In genomic region chr11:102276411-102276915, GRCm38 (mm10) we compare ENCODE assay signal across 7 mouse cellular contexts. TPM values are rescaled to one million over a fixed set of nuclear protein-coding genes. Genes with fewer than 3 reads are reported as not detected.
DNase-seq lines count a peak whose midpoint lies in the region; ATAC-seq and TF ChIP-seq lines count a peak whose summit lies in the region.

No protein-coding gene starts in this region.

- 2% methylated on average over 33 of the region's 33 CpGs for WGBS in lung, embryonic 14.5 days
- 2% methylated on average over 33 of the region's 33 CpGs for WGBS in forebrain, embryonic 15.5 days
- WGBS in midbrain, embryonic 13.5 days = under 1% methylated on average over 33 of the region's 33 CpGs

- H3K27ac ChIP-seq in lung, embryonic 14.5 days (ENCODE audit: low read depth) = no peak overlapping the region
- no peak overlapping the region for H3K27ac ChIP-seq in brown adipose tissue, adult 24 weeks (replicated peaks; ENCODE audit: low read depth, low read length)
- H3K27ac ChIP-seq in forebrain, embryonic 15.5 days (replicated peaks) = no peak overlapping the region
- 0 out of 2 replicates have a peak overlapping the region, but pooled peaks have one; percentile 5 for H3K27ac ChIP-seq in midbrain, embryonic 13.5 days

- H3K36me3 ChIP-seq in lung, embryonic 14.5 days (ENCODE audit: insufficient read depth) = no peaks in the 10 kb centered on the region
- no peaks in the 10 kb centered on the region for H3K36me3 ChIP-seq in forebrain, embryonic 15.5 days
- H3K36me3 ChIP-seq in midbrain, embryonic 13.5 days = no peaks in the 10 kb centered on the region

- ATAC-seq in lung, embryonic 14.5 days (ENCODE audit: insufficient read depth) = peak; percentile 86
- 0 out of 2 replicates have a peak, but pooled peaks have one; percentile 48 for ATAC-seq in forebrain, embryonic 15.5 days (replicated peaks)
- peak; percentile 79 for ATAC-seq in midbrain, embryonic 13.5 days

- peak overlapping the region; percentile 38 for H3K4me3 ChIP-seq in lung, embryonic 14.5 days (ENCODE audit: low read depth, low read length)
- peak overlapping the region; percentile 23; the same call in 1 of the 2 replicates for H3K4me3 ChIP-seq in brown adipose tissue, adult 24 weeks (ENCODE audit: insufficient read depth, low read depth, low read length)
- peak overlapping the region; percentile 37 for H3K4me3 ChIP-seq in forebrain, embryonic 15.5 days
- peak overlapping the region; percentile 36 for H3K4me3 ChIP-seq in midbrain, embryonic 13.5 days (replicated peaks)

- DNase-seq in lung, embryonic 14.5 days = peak; percentile 77
- no peak for DNase-seq in lung, adult 18-20 months
- DNase-seq in kidney, postnatal 25 days = peak; percentile 50 to 79
- DNase-seq in gastrocnemius, postnatal 4 days (ENCODE audit: low spot score in 2 of 2) = no peak

- H3K27me3 ChIP-seq in lung, embryonic 14.5 days (ENCODE audit: insufficient read depth, low read length) = no peaks in the 10 kb centered on the region
- H3K27me3 ChIP-seq in forebrain, embryonic 15.5 days = 0 out of 2 replicates have a peak, but pooled peaks cover 9% of the 10 kb centered on the region
- H3K27me3 ChIP-seq in midbrain, embryonic 13.5 days = peaks cover 23% of the 10 kb centered on the region

- peak overlapping the region; percentile 62 for H3K9ac ChIP-seq in lung, embryonic 14.5 days
- H3K9ac ChIP-seq in forebrain, embryonic 15.5 days (replicated peaks) = peak overlapping the region; percentile 44
- peak overlapping the region; percentile 67 for H3K9ac ChIP-seq in midbrain, embryonic 13.5 days (replicated peaks)

- no peaks in the 10 kb centered on the region for H3K4me1 ChIP-seq in lung, embryonic 14.5 days (ENCODE audit: insufficient read depth)
- H3K4me1 ChIP-seq in brown adipose tissue, adult 24 weeks (ENCODE audit: control insufficient read depth, insufficient read depth, insufficient read length, low read length) = peaks cover 3% of the 10 kb centered on the region; the same call in 1 of the 2 replicates
- H3K4me1 ChIP-seq in forebrain, embryonic 15.5 days = peaks cover 7% of the 10 kb centered on the region
- peaks cover 11% of the 10 kb centered on the region for H3K4me1 ChIP-seq in midbrain, embryonic 13.5 days (replicated peaks)

- peak; percentile 18; the same call in 1 of the 2 replicates for TF ChIP-seq CTCF in lung, embryonic 14.5 days (IDR thresholded peaks at IDR 0.05; ENCODE audit: low read depth)

- H3K4me2 ChIP-seq in lung, embryonic 14.5 days = peak overlapping the region; percentile 83
- H3K4me2 ChIP-seq in forebrain, embryonic 15.5 days (replicated peaks) = peak overlapping the region; percentile 68
- H3K4me2 ChIP-seq in midbrain, embryonic 13.5 days (replicated peaks) = peak overlapping the region; percentile 80

- H3K9me3 ChIP-seq in lung, embryonic 14.5 days (ENCODE audit: low read depth, low read length) = no peaks in the 10 kb centered on the region
- no peaks in the 10 kb centered on the region for H3K9me3 ChIP-seq in forebrain, embryonic 15.5 days
- no peaks in the 10 kb centered on the region for H3K9me3 ChIP-seq in midbrain, embryonic 13.5 days

RNA-seq across cellular contexts. Expression of gene Asb16, which starts 7.9 kb away (rescaled TPM):
- polyA plus RNA-seq in lung, embryonic 14.5 days (2014; fragmentation: Nextera tagmentation; extraction: Ambion mirVana) = 0.08 TPM in 1 of 2 replicates, not detected in the other
- polyA plus RNA-seq in brown adipose tissue, adult 24 weeks (2012; ENCODE audit: insufficient read depth, insufficient read length, missing spikeins) = 0.48 and 1.0 TPM in 2 replicates
- polyA plus RNA-seq in forebrain, embryonic 15.5 days (2015; fragmentation: Nextera tagmentation; extraction: Ambion mirVana) = not detected in 2 replicates
- polyA plus RNA-seq in midbrain, embryonic 13.5 days (2015; fragmentation: Nextera tagmentation; extraction: Ambion mirVana) = not detected in 2 replicates
- 10 to 100 TPM; 25.7 to 31.1 TPM for total RNA-seq in gastrocnemius, postnatal 4 days (2021)

RNA-seq across cellular contexts. Expression of gene Tmub2, which starts 8.3 kb away (rescaled TPM):
- polyA plus RNA-seq in lung, embryonic 14.5 days (2014; fragmentation: Nextera tagmentation; extraction: Ambion mirVana) = 48.8 and 49.9 TPM in 2 replicates
- polyA plus RNA-seq in brown adipose tissue, adult 24 weeks (2012; ENCODE audit: insufficient read depth, insufficient read length, missing spikeins) = 20.5 and 24.2 TPM in 2 replicates
- 73.1 and 73.4 TPM in 2 replicates for polyA plus RNA-seq in forebrain, embryonic 15.5 days (2015; fragmentation: Nextera tagmentation; extraction: Ambion mirVana)
- polyA plus RNA-seq in midbrain, embryonic 13.5 days (2015; fragmentation: Nextera tagmentation; extraction: Ambion mirVana) = 79.0 and 83.4 TPM in 2 replicates
- total RNA-seq in gastrocnemius, postnatal 4 days (2021) = 10 to 100 TPM; 25.9 to 26.3 TPM

RNA-seq across cellular contexts. Expression of gene Atxn7l3, which starts 20.0 kb away (rescaled TPM):
- polyA plus RNA-seq in lung, embryonic 14.5 days (2014; fragmentation: Nextera tagmentation; extraction: Ambion mirVana) = 17.4 TPM in 2 replicates
- polyA plus RNA-seq in brown adipose tissue, adult 24 weeks (2012; ENCODE audit: insufficient read depth, insufficient read length, missing spikeins) = 11.6 and 13.1 TPM in 2 replicates
- polyA plus RNA-seq in forebrain, embryonic 15.5 days (2015; fragmentation: Nextera tagmentation; extraction: Ambion mirVana) = 27.6 and 29.5 TPM in 2 replicates
- polyA plus RNA-seq in midbrain, embryonic 13.5 days (2015; fragmentation: Nextera tagmentation; extraction: Ambion mirVana) = 28.4 and 30.1 TPM in 2 replicates
- 10 to 100 TPM; 40.3 to 40.9 TPM for total RNA-seq in gastrocnemius, postnatal 4 days (2021)

RNA-seq across cellular contexts. Expression of gene BC030867, which starts 27.8 kb away (rescaled TPM):
- 21.4 and 22.2 TPM in 2 replicates for polyA plus RNA-seq in lung, embryonic 14.5 days (2014; fragmentation: Nextera tagmentation; extraction: Ambion mirVana)
- polyA plus RNA-seq in brown adipose tissue, adult 24 weeks (2012; ENCODE audit: insufficient read depth, insufficient read length, missing spikeins) = not detected in 2 replicates
- polyA plus RNA-seq in forebrain, embryonic 15.5 days (2015; fragmentation: Nextera tagmentation; extraction: Ambion mirVana) = 5.6 and 7.0 TPM in 2 replicates
- 4.6 and 5.6 TPM in 2 replicates for polyA plus RNA-seq in midbrain, embryonic 13.5 days (2015; fragmentation: Nextera tagmentation; extraction: Ambion mirVana)
- total RNA-seq in gastrocnemius, postnatal 4 days (2021) = 1 to 10 TPM; 2.3 to 2.6 TPM

RNA-seq across cellular contexts. Expression of gene Ubtf, which starts 43.1 kb away (rescaled TPM):
- polyA plus RNA-seq in lung, embryonic 14.5 days (2014; fragmentation: Nextera tagmentation; extraction: Ambion mirVana) = 86.0 and 93.8 TPM in 2 replicates
- 41.7 and 47.6 TPM in 2 replicates for polyA plus RNA-seq in brown adipose tissue, adult 24 weeks (2012; ENCODE audit: insufficient read depth, insufficient read length, missing spikeins)
- 105 and 107 TPM in 2 replicates for polyA plus RNA-seq in forebrain, embryonic 15.5 days (2015; fragmentation: Nextera tagmentation; extraction: Ambion mirVana)
- 85.2 and 90.3 TPM in 2 replicates for polyA plus RNA-seq in midbrain, embryonic 13.5 days (2015; fragmentation: Nextera tagmentation; extraction: Ambion mirVana)
- 10 to 100 TPM; 85.8 to 98.3 TPM for total RNA-seq in gastrocnemius, postnatal 4 days (2021)

Comparison
In these comparisons a context has a peak if more than half of its experiments do, and no peak if none do; other contexts are left out.
1. DNase-seq: peak in lung, embryonic 14.5 days (single experiment) and kidney, postnatal 25 days (2 of 2); none in lung, adult 18-20 months (0 of 2) and gastrocnemius, postnatal 4 days (0 of 2).
2. Peak in every context shown above with its lines, with median percentiles within 50 percentile points of each other: ATAC-seq, H3K4me2 ChIP-seq, H3K4me3 ChIP-seq and H3K9ac ChIP-seq.